Mouse (Mus musculus) heart, embryonic 15.5 days (tissue): ENCODE results near the gene Magi1. TPM values are rescaled to one million over a fixed set of nuclear protein-coding genes. Genes with fewer than 3 reads are reported as not detected.

Experiments used
- ATAC-seq: fragments of 200-750 bp; cut with Nextera tagmentation; replicated peaks from 2 replicates; pipeline ENCODE4 v1.8.0; 2017; ENCODE audit warnings: low read depth, moderate TSS enrichment; ENCODE audit not compliant: insufficient number of reproducible peaks, insufficient read depth, low FRiP score
- H3K27ac ChIP-seq: fragments of 300-500 bp; sonication (generic); 2 replicates; pipeline ENCODE4 v1.5.1; 2015; ENCODE audit warnings: mild to moderate bottlenecking, inconsistent platforms
- H3K27me3 ChIP-seq: fragments of 300-500 bp; sonication (generic); 2 replicates; pipeline ENCODE4 v1.6.1; 2015; ENCODE audit warnings: inconsistent platforms
- H3K36me3 ChIP-seq: fragments of 300-500 bp; sonication (generic); 2 replicates; pipeline ENCODE4 v1.6.1; 2015; ENCODE audit warnings: mild to moderate bottlenecking, inconsistent platforms
- H3K4me1 ChIP-seq: fragments of 300-500 bp; sonication (generic); replicated peaks from 2 replicates; pipeline ENCODE4 v1.6.1; 2015; ENCODE audit warnings: inconsistent platforms
- H3K4me2 ChIP-seq: fragments of 300-500 bp; sonication (generic); 2 replicates; pipeline ENCODE4 v1.6.1; 2015; ENCODE audit warnings: inconsistent platforms, mild to moderate bottlenecking, moderate library complexity
- H3K4me3 ChIP-seq: fragments of 300-500 bp; sonication (generic); 2 replicates; pipeline ENCODE4 v1.5.1; 2015; ENCODE audit warnings: mild to moderate bottlenecking, inconsistent platforms
- H3K9ac ChIP-seq: fragments of 300-500 bp; sonication (generic); 2 replicates; pipeline ENCODE4 v1.6.1; 2015; ENCODE audit warnings: mild to moderate bottlenecking, inconsistent platforms
- H3K9me3 ChIP-seq: fragments of 300-500 bp; sonication (generic); replicated peaks from 2 replicates; pipeline ENCODE4 v1.6.1; 2016; ENCODE audit warnings: inconsistent platforms
- WGBS: fragments of 180-500 bp; shearing (Covaris S2); methylation state at CpG from one replicate; pipeline ENCODE4 v1.1.7; 2015; ENCODE audit warnings: mixed read lengths; 5-methylcytosine and 5-hydroxymethylcytosine counted together
- polyA plus RNA-seq: library from polyadenylated mRNA; unstranded; fragments of >200 nt; fragmentation: Nextera tagmentation; extraction: Ambion mirVana; gene quantifications from 2 replicates; pipeline ENCODE4 v1.2.1, GENCODE M21; 2015

Gene Magi1
- polyA plus RNA-seq, 1 experiment from 2014 or later, result 7.5 TPM

DNA sequence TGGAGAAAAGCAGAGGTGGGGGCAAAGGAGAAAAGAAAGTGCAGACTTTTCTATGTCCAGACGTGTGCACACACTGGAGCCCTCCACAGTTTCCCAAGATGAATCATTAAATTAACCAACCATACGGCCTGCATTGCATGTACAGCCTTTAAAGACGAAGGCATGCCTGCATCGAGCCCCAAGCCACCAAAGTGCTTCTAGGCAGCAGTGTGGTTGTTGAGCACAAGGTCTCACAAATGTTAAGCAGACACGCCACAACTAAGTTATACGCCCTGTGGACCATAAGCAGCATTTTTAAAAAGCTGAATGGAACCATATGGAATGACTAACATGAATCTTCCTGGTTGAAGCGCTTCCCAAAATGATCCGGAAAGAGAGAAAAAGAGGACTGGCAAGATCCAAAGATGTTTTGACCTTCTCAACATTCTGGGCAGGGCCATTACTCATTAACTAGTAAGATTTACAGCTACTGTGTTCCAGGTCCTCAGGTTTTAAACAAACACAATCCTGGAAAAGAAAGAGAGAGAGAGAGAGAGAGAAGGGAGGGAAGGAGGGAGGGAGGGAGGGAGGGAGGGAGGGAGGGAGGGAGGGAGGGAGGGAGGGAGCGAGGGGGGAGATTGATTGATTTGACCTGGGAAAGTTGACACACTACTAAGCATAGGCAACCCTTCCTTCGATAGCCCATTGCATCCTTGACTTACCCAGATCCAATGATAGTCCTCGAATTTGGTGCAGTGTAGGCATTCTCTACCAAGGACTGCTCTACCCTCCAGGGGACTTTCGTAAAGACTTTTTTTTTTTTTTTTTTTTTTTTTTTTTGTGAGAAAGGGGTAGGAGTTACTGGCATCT lies 26.5 kb downstream of the Magi1 start:
- H3K4me2 ChIP-seq, result no peak overlapping the region
- no peak overlapping the region for H3K4me3 ChIP-seq
- H3K27me3 ChIP-seq, result no peaks in the 10 kb centered on the region

DNA sequence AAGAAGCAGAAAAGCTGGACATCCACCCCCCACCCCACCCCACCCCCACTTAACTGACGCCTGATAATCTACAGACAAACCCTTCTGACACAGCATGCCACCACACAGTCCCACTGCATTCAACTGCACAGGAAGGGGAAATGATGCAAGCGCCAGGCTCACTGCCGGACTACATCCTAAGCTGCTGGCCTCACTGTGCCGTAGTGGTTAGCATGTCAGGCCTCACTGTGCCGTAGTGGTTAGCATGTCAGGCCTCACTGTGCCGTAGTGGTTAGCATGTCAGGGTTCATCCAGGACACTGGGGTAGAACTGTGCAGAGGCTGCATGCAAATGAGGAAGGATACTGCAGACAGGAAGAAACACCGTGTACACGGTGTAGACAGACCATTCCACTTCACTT lies 29.8 kb downstream of the Magi1 start:
- no peaks in the 10 kb centered on the region for H3K9me3 ChIP-seq
- peak overlapping the region; percentile 31; the same call in 1 of the 2 replicates for H3K27ac ChIP-seq
- H3K4me1 ChIP-seq, result peaks cover 67% of the 10 kb centered on the region
- no peaks in the 10 kb centered on the region for H3K36me3 ChIP-seq
- WGBS, result 38% methylated on average over 8 of the region's 8 CpGs
- peak overlapping the region; percentile 10; the same call in 1 of the 2 replicates for H3K4me2 ChIP-seq
- H3K27me3 ChIP-seq, result no peaks in the 10 kb centered on the region
- no peak overlapping the region for H3K9ac ChIP-seq
- no peak overlapping the region for H3K4me3 ChIP-seq
- ATAC-seq, result peak; percentile 68

More for the DNA sequence above, 26.5 kb downstream of the Magi1 start:
- H3K9ac ChIP-seq, result no peak overlapping the region
- WGBS, result 76% methylated on average over 11 of the region's 12 CpGs
- peak overlapping the region; percentile 9; the same call in 1 of the 2 replicates for H3K27ac ChIP-seq
- no peak for ATAC-seq
- H3K4me1 ChIP-seq, result peaks cover 44% of the 10 kb centered on the region
- no peaks in the 10 kb centered on the region for H3K9me3 ChIP-seq
- H3K36me3 ChIP-seq, result no peaks in the 10 kb centered on the region

DNA sequence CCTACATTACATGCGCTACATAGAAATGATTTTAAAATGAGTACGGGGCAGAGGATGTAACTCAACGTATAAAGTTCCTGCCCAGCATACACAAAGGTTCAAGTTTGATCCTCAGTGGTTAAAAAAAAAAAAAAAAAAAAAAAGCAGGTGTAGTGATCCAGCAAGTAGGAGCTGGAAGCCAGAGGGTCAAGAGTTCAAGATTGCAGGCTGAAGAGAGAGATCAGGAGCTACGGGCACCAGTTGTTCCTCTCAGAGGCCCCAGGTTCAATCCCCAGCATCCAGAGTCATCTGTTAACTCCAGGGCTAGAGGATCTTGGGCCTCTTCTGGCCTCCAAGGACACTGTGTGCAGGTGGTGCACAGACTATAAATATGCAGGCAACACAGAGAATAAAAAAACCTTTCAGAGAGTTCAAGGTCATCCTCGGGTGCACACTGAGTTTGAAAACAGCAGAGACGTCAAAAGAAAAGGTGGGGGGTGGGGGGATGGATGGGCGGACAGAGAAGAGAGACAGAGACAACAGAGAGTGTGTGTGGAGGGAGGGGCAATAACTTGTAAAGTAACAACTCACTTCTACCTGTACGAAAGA lies 32.3 kb downstream of the Magi1 start:
- no peak overlapping the region for H3K9ac ChIP-seq
- no peaks in the 10 kb centered on the region for H3K36me3 ChIP-seq
- peak overlapping the region; percentile 24; the same call in 1 of the 2 replicates for H3K27ac ChIP-seq
- no peaks in the 10 kb centered on the region for H3K9me3 ChIP-seq
- no peak overlapping the region for H3K4me3 ChIP-seq
- H3K4me2 ChIP-seq, result no peak overlapping the region
- ATAC-seq, result no peak
- 60% methylated on average over 8 of the region's 8 CpGs for WGBS
- no peaks in the 10 kb centered on the region for H3K27me3 ChIP-seq
- H3K4me1 ChIP-seq, result peaks cover 51% of the 10 kb centered on the region

DNA sequence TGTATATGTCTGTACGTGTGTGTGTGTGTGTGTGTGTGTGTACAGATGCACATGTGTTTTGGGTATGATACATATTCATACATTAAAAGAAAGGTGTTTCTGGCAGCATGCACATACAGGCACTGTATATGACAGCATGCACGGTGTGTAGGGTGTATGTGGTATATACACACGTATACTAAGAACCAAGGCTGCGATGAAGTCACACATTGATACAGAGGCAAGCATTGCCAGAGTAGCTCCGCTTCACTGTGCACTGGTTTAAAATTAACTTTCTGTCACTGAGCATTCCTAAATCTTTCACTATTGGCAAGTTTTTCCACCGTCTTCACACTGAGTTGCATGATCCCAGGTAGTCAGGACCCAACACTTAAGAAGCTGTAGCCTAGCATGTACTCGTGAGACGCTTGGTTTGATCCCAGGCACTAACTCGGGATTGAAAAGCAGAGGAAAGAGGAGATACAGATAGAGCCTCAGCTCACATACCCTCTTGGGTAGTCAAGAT lies 34.4 kb downstream of the Magi1 start:
- Histone ChIP-seq H3K36me3 (no peaks in the 10 kb centered on the region), H3K9me3 (no peaks in the 10 kb centered on the region), H3K27me3 (no peaks in the 10 kb centered on the region), H3K4me2 (no peak overlapping the region), H3K4me3 (no peak overlapping the region), H3K9ac (no peak overlapping the region), H3K4me1 (peaks cover 37% of the 10 kb centered on the region), H3K27ac (0 out of 2 replicates have a peak overlapping the region, but pooled peaks have one; percentile 9)
- ATAC-seq, result no peak
- WGBS, result 69% methylated on average over 9 of the region's 9 CpGs

DNA sequence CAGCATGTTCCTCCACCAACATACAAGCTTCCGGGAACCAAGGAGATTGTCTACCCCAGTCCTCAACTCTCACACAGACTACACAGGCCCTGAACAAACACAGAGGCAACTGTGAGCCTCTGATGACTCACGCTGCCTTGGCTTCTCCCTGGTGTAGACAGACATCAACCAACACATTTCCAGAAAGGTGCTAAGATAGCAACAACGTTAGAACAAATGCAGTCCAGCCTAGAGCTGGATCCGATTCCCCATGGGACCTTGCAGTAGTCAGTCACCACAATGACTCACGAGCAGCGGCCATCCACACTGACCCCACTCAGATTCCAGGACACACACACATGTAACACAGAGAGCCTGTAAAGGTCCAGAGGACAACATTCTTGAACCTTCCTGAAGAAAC lies 42.5 kb downstream of the Magi1 start:
- H3K4me1 ChIP-seq, result peaks cover 66% of the 10 kb centered on the region
- peak overlapping the region; percentile 72 for H3K27ac ChIP-seq
- no peaks in the 10 kb centered on the region for H3K9me3 ChIP-seq
- peak; percentile 83 for ATAC-seq
- 27% methylated on average over 6 of the region's 6 CpGs for WGBS
- H3K27me3 ChIP-seq, result no peaks in the 10 kb centered on the region
- H3K9ac ChIP-seq, result no peak overlapping the region
- no peaks in the 10 kb centered on the region for H3K36me3 ChIP-seq
- peak overlapping the region; percentile 26 for H3K4me2 ChIP-seq
- H3K4me3 ChIP-seq, result no peak overlapping the region

DNA sequence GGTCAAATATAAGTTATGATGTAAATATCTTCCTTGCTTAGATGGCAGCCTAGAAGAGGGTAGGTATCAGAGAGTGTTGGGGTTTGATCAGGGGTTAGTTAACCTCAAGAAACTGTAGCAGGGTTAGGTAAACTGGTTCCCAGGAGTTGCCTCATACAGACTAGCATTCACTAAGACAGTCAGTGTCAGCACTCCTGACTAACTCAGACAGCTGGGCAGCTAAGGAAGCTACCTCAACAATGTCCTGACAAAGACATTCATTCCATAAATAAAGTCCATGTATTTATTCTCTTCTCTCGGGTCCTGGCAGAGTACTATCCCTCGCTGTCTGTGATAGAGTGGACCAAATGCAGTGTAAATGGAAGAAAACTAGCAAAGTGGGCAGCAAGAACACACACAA lies 45.1 kb downstream of the Magi1 start:
- Histone ChIP-seq H3K9me3 (no peaks in the 10 kb centered on the region), H3K9ac (no peak overlapping the region), H3K27ac (no peak overlapping the region), H3K36me3 (no peaks in the 10 kb centered on the region), H3K4me2 (no peak overlapping the region), H3K27me3 (no peaks in the 10 kb centered on the region), H3K4me3 (no peak overlapping the region), H3K4me1 (peaks cover 74% of the 10 kb centered on the region)
- WGBS, result 58% methylated on average over 2 of the region's 2 CpGs
- ATAC-seq, result no peak

DNA sequence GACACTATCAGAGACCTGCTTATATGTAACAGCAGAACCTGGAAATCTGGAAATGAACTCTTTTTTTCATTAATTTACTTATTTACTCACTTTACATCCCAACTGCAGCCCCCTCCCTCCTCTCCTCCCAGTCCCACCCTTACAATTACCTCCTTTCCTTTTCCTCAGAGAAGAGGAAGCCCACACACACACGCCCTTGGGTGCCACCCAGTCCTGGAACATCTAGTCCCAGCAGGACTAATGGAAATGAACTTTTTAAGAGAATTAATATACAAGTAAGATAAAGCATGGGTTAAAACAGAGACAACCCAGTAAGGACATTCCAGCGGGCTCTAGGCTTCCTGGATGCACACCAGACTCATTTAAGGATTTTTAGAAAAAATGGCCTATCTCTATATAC lies 46.8 kb downstream of the Magi1 start:
- no peaks in the 10 kb centered on the region for H3K9me3 ChIP-seq
- peak overlapping the region; percentile 28; the same call in 1 of the 2 replicates for H3K27ac ChIP-seq
- no peak for ATAC-seq

DNA sequence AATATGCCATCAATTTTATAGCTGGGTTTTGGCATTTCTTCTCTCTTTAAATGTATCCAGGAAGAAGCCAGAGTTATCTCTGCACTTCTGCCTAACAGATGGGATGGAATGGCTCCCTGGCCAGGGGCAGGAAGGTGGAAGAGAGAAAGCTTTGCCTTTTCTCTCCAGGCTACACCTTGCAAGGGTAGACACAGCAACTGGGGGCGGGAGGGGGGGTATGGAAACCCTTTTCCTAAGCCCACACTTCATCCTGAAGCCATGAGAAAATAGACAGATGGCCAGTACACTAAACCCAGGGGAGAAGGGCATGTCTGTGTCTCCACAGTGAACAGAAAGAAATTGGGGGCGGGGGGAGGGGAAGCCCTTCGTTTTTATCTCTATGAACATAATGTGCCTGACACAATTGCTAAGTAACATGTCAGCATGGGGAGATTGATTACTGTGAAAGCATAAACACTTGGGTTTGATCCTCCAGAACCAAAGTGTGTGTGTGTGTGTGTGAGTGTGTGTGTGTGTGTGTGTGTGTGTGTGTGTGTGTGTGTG lies 51.4 kb downstream of the Magi1 start:
- Histone ChIP-seq H3K9ac (no peak overlapping the region), H3K36me3 (no peaks in the 10 kb centered on the region), H3K4me3 (no peak overlapping the region), H3K27ac (no peak overlapping the region), H3K9me3 (no peaks in the 10 kb centered on the region), H3K27me3 (no peaks in the 10 kb centered on the region), H3K4me1 (peaks cover 45% of the 10 kb centered on the region), H3K4me2 (no peak overlapping the region)
- ATAC-seq, result no peak
- WGBS, result 36% methylated on average over 3 of the region's 3 CpGs

More for the DNA sequence above, 46.8 kb downstream of the Magi1 start:
- peaks cover 66% of the 10 kb centered on the region for H3K4me1 ChIP-seq
- no peaks in the 10 kb centered on the region for H3K36me3 ChIP-seq
- 65% methylated on average over 2 of the region's 2 CpGs for WGBS
- H3K4me3 ChIP-seq, result no peak overlapping the region
- H3K4me2 ChIP-seq, result no peak overlapping the region
- no peak overlapping the region for H3K9ac ChIP-seq
- no peaks in the 10 kb centered on the region for H3K27me3 ChIP-seq

DNA sequence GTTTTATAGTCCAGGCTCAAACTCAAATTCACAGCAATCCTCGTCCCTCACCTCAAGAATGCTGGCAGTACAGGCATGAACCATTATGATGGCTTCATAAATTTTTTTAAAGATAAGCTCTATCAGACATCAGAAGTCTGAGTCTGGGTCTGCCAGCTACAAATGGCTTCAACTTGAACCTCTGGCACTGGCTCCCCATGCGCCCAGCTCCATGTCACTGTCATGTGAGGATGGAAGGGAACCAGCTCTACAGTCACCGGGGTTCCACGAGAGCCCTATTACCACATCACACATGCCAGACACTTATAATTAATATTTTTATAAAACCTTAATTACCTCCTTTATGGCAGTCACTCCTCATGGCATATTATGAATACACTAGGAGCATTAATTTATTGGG lies 51.9 kb downstream of the Magi1 start:
- Histone ChIP-seq H3K36me3 (no peaks in the 10 kb centered on the region), H3K9ac (no peak overlapping the region), H3K4me2 (no peak overlapping the region), H3K9me3 (no peaks in the 10 kb centered on the region), H3K27me3 (no peaks in the 10 kb centered on the region), H3K27ac (no peak overlapping the region), H3K4me1 (peaks cover 42% of the 10 kb centered on the region), H3K4me3 (no peak overlapping the region)
- 49% methylated on average over 4 of the region's 4 CpGs for WGBS
- no peak for ATAC-seq

DNA sequence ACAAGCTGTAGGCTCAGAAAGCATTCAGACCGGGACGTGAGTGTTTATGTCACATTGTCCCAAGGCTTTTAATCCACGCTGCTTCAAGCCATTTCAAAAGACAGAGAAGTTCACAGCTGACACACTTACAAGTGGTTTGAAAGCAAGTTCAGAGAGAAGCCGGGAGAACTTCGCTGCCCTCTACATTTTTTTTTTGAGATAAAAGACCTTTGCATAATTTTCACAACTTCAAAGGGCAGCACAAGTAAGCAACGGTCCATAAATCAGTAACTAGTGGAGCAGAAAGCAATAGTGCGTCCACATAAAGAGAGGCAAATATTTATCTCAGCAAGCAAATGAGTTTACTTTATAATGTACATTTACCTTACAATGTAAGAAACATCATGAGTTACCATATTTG lies 52.4 kb downstream of the Magi1 start:
- Histone ChIP-seq H3K9ac (no peak overlapping the region), H3K9me3 (no peaks in the 10 kb centered on the region), H3K27ac (peak overlapping the region; percentile 59), H3K27me3 (no peaks in the 10 kb centered on the region), H3K4me1 (peaks cover 42% of the 10 kb centered on the region), H3K4me2 (no peak overlapping the region), H3K36me3 (no peaks in the 10 kb centered on the region), H3K4me3 (no peak overlapping the region)
- 39% methylated on average over 7 of the region's 7 CpGs for WGBS
- no peak for ATAC-seq

DNA sequence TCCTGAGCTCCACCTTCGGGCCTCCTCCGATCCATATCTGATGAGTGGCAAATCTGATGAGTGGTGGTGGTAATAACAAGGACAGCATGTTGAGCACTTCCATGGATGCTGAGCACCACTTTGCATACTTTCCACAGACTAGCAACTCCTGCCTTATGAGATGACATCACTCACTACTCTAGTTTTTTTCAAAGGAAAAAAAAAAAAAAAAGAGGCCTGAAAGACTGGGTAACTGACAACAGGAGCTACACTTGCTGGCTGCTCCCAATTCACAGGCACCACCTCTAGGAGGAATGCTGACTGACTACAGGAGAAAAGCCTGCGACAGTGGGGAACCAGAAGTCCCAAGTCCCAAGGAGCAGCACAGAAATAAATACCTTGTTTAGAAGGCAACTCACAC lies 52.8 kb downstream of the Magi1 start:
- no peaks in the 10 kb centered on the region for H3K27me3 ChIP-seq
- H3K4me1 ChIP-seq, result peaks cover 46% of the 10 kb centered on the region
- ATAC-seq, result no peak
- peak overlapping the region; percentile 59 for H3K27ac ChIP-seq
- H3K9me3 ChIP-seq, result no peaks in the 10 kb centered on the region
- no peaks in the 10 kb centered on the region for H3K36me3 ChIP-seq
- WGBS, result 28% methylated on average over 3 of the region's 3 CpGs
- H3K4me3 ChIP-seq, result no peak overlapping the region
- no peak overlapping the region for H3K4me2 ChIP-seq
- H3K9ac ChIP-seq, result no peak overlapping the region
